Mouse (Mus musculus) megakaryocyte, embryonic 14.5 days (primary cell): ENCODE data around the gene Naa16.

Experiments used
- FLI1 ChIP-seq: IDR thresholded peaks from 2 replicates; pipeline ENCODE4 v1.6.1; 2012; ENCODE audit warnings: low read length, inconsistent platforms, mixed read lengths
- GATA1 ChIP-seq: IDR thresholded peaks from 3 replicates; pipeline ENCODE4 v1.6.1; 2012; ENCODE audit warnings: mixed read lengths, low read length, inconsistent platforms, borderline replicate concordance

- TF ChIP-seq FLI1: no peak
- TF ChIP-seq GATA1: no peak
Measured at GRCm38 (mm10) chr14:79309115-79309514, 81.5 kb downstream of the Naa16 start.
